Mouse (Mus musculus) liver, embryonic 15.5 days (tissue): ENCODE results near the gene Perp. TPM values are rescaled to one million over a fixed set of nuclear protein-coding genes. Genes with fewer than 3 reads are reported as not detected.

ENCODE experiments used
- ATAC-seq: fragments of 200-750 bp; cut with Nextera tagmentation; 2 replicates; pipeline ENCODE4 v1.8.0; 2017; ENCODE audit warnings: moderate number of reproducible peaks, mild to moderate bottlenecking, moderate library complexity; ENCODE audit not compliant: insufficient read depth
- H3K27ac ChIP-seq: fragments of 300-500 bp; sonication (generic); replicated peaks from 2 replicates; pipeline ENCODE4 v1.5.1; 2015; ENCODE audit warnings: mild to moderate bottlenecking, inconsistent platforms
- H3K27me3 ChIP-seq: fragments of 300-500 bp; sonication (generic); 2 replicates; pipeline ENCODE4 v1.6.1; 2015; ENCODE audit warnings: mild to moderate bottlenecking, inconsistent platforms
- H3K36me3 ChIP-seq: fragments of 300-500 bp; sonication (generic); replicated peaks from 2 replicates; pipeline ENCODE4 v1.6.1; 2015; ENCODE audit warnings: moderate library complexity, mild to moderate bottlenecking, inconsistent platforms
- H3K4me1 ChIP-seq: fragments of 300-500 bp; sonication (generic); replicated peaks from 2 replicates; pipeline ENCODE4 v1.6.1; 2015; ENCODE audit warnings: inconsistent platforms
- H3K4me2 ChIP-seq: fragments of 300-500 bp; sonication (generic); 2 replicates; pipeline ENCODE4 v1.6.1; 2015; ENCODE audit warnings: moderate library complexity, mild to moderate bottlenecking, inconsistent platforms
- H3K4me3 ChIP-seq: fragments of 300-500 bp; sonication (generic); replicated peaks from 2 replicates; pipeline ENCODE4 v1.5.1; 2015; ENCODE audit warnings: mild to moderate bottlenecking, inconsistent platforms
- H3K9ac ChIP-seq: fragments of 300-500 bp; sonication (generic); 2 replicates; pipeline ENCODE4 v1.6.1; 2015; ENCODE audit warnings: moderate library complexity, mild to moderate bottlenecking, inconsistent platforms
- H3K9me3 ChIP-seq: fragments of 300-500 bp; sonication (generic); replicated peaks from 2 replicates; pipeline ENCODE4 v1.6.1; 2016; ENCODE audit warnings: inconsistent platforms
- WGBS: fragments of 180-500 bp; shearing (Covaris S2); methylation state at CpG from one replicate; pipeline ENCODE4 v1.1.7; 2015; ENCODE audit warnings: mixed read lengths; ENCODE audit not compliant: insufficient replicate concordance; 5-methylcytosine and 5-hydroxymethylcytosine counted together
- polyA plus RNA-seq: library from polyadenylated mRNA; unstranded; fragments of >200 nt; fragmentation: Nextera tagmentation; extraction: Ambion mirVana; gene quantifications from 2 replicates; pipeline ENCODE4 v1.2.1, GENCODE M21; 2015

Perp gene
- polyA plus RNA-seq, 1 experiment from 2014 or later, result 19.7 TPM

DNA sequence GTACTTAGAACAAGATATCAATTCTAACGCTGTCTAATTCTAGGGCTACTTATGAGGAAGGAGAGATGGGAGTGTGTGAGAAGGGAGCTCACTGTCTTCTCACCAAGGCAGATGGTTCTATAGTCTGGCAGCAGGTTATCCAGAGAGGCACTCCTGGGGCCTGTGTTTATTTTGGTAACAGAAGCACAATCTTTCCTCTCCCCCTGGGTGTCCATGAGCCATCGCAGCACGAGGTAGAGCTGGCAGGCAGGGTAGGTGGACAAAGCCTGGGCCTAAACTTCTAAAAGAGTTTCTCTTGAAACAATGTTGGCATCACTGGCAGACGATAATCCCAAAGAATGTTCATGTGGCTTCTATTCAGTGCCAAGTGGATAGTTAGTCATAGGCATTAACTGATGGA is 18.5 kb downstream of the Perp start:
- no peak for ATAC-seq
- Histone ChIP-seq H3K4me2 (no peak overlapping the region), H3K9me3 (no peaks in the 10 kb centered on the region), H3K27me3 (no peaks in the 10 kb centered on the region), H3K27ac (no peak overlapping the region), H3K36me3 (no peaks in the 10 kb centered on the region), H3K4me1 (no peaks in the 10 kb centered on the region), H3K4me3 (no peak overlapping the region), H3K9ac (no peak overlapping the region)
- WGBS, result 64% methylated on average over 4 of the region's 4 CpGs

DNA sequence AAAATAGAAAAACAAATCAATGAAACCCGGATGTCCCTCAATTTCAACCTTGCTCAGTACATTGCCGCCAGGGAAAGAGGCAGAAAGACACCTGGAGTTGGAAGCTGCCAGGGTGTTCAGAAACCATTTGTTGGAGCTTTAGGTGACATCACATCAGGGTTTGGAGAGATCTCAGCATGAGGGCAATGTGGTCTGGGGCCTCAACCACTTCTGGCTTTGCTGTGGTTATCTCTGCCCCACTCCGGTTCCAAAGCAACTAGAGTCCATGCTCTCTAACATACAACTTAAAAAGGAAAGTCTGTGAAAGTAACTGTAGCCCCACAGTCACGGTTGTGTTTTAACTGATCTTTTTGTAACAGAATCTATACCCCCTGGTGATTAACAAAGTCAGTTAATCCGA is 19.9 kb downstream of the Perp start:
- WGBS, result 30% methylated on average over 5 of the region's 5 CpGs
- no peak for ATAC-seq
- no peaks in the 10 kb centered on the region for H3K9me3 ChIP-seq
- H3K4me3 ChIP-seq, result no peak overlapping the region
- H3K4me2 ChIP-seq, result no peak overlapping the region
- H3K36me3 ChIP-seq, result no peaks in the 10 kb centered on the region
- H3K4me1 ChIP-seq, result no peaks in the 10 kb centered on the region
- no peak overlapping the region for H3K27ac ChIP-seq
- no peak overlapping the region for H3K9ac ChIP-seq
- H3K27me3 ChIP-seq, result no peaks in the 10 kb centered on the region

DNA sequence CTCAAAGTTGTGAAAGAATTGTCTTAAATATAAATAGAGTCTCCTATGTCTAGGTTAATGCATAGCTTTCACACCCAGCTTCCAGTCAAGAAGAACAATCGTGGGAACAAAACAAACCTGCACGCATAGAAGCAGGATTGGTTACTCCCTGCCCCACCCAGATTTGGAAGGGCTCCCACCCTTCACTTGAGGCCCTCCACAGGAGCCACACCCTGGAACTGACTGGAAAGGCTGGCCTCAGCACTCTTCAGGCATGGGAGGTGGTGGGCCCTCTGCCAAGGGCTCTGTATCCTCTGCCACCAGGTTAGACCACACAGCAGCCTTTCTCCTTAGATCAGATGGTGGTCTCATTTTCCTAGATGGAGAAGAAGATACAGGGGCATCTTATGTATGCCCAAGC is 26.2 kb downstream of the Perp start:
- no peaks in the 10 kb centered on the region for H3K27me3 ChIP-seq
- H3K36me3 ChIP-seq, result no peaks in the 10 kb centered on the region
- H3K9ac ChIP-seq, result no peak overlapping the region
- H3K4me2 ChIP-seq, result no peak overlapping the region
- no peaks in the 10 kb centered on the region for H3K9me3 ChIP-seq
- ATAC-seq, result no peak
- 36% methylated on average over 2 of the region's 2 CpGs for WGBS
- H3K27ac ChIP-seq, result no peak overlapping the region
- H3K4me3 ChIP-seq, result no peak overlapping the region
- peaks cover 6% of the 10 kb centered on the region; the same call in 1 of the 2 replicates for H3K4me1 ChIP-seq

DNA sequence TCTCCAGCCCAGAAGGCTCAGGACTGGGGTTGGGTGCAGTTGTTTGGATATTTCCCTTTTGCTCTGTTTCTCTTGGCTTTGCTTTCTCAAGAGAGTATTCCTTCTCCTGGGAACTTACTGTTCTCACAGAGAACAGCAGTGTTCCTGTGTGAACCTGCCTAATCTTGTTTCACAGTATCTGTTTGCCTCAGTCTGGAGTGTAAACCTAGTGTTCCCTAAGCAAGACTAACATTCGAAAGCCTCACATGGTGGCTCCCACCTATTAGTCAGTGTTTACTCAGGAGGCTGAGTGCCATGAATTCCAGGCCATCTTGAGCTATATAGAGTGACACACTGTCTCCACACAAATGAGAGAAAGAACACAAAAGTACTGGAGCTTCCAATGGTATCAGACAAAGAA is 31.4 kb downstream of the Perp start:
- Histone ChIP-seq H3K36me3 (no peaks in the 10 kb centered on the region), H3K4me3 (no peak overlapping the region), H3K27ac (no peak overlapping the region), H3K4me1 (0 out of 2 replicates have a peak, but pooled peaks cover under 1% of the 10 kb centered on the region), H3K9ac (no peak overlapping the region), H3K27me3 (no peaks in the 10 kb centered on the region), H3K4me2 (no peak overlapping the region), H3K9me3 (no peaks in the 10 kb centered on the region)
- no peak for ATAC-seq
- WGBS, result 40% methylated on average over 1 of the region's 1 CpGs

DNA sequence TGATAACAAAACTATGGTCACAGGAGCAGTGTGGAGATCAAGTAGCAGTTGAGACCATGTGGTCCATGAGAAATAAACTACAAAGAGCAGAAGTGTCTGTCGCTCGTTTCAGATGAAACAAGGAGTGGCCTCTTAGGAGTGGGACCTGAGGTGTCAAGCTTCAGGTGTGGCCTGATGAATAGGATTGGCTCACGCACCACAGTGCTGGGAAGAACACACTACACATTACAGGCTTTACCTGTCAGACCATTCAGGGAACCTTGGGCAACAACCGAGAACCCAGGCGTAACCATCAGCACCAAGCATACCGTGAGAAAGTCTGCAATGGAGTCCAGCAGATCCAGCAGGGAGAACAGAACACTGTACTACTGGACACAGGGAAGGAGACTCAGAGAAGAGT is 33.3 kb downstream of the Perp start:
- 74% methylated on average over 6 of the region's 6 CpGs for WGBS
- no peaks in the 10 kb centered on the region for H3K4me1 ChIP-seq

DNA sequence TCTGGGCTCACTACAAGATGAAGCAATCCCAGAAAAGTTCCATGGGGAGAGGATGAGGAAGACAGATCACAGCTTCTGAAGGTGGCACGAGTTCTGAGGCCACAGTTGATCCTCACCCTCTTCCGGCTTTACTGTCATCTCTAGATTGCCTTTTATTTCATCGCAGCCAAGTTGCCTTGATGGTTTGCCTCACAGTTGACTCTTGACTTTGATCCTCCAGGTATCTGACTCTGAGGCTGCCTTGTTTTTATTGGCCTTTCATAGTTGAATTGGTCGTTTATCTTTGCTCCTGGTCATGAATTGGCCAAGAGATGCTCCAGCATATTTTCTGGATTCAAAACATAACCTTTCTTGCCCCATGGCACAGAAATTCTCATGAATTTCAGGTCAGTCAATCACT is 34.3 kb downstream of the Perp start:
- H3K9me3 ChIP-seq, result no peaks in the 10 kb centered on the region
- H3K27me3 ChIP-seq, result no peaks in the 10 kb centered on the region
- H3K9ac ChIP-seq, result no peak overlapping the region
- H3K4me2 ChIP-seq, result no peak overlapping the region
- H3K4me1 ChIP-seq, result no peaks in the 10 kb centered on the region
- no peak overlapping the region for H3K4me3 ChIP-seq
- ATAC-seq, result no peak
- H3K36me3 ChIP-seq, result no peaks in the 10 kb centered on the region
- 59% methylated on average over 4 of the region's 4 CpGs for WGBS
- H3K27ac ChIP-seq, result no peak overlapping the region

More for the DNA sequence above, 33.3 kb downstream of the Perp start:
- Histone ChIP-seq H3K27me3 (no peaks in the 10 kb centered on the region), H3K36me3 (no peaks in the 10 kb centered on the region), H3K27ac (no peak overlapping the region), H3K9me3 (no peaks in the 10 kb centered on the region), H3K9ac (no peak overlapping the region), H3K4me2 (no peak overlapping the region), H3K4me3 (no peak overlapping the region)
- ATAC-seq, result no peak

DNA sequence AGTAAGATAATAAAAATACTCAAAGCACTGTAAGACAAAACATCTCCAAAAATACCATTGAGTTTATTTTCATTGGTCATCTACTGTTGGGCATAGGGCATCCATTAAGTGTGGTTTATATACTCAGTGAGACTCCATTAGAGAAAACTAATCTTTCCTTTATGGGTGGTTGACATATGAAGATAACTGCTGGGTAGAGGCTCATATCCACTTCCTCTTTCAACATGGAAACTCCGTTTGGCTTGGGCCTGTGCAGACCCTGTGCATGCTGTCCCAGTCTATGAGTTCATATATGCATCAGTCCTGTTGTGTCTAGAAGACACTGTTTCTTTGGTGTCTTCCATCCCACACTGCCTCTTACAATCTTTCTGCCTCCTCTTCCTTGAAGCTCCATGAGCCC is 34.9 kb downstream of the Perp start:
- Histone ChIP-seq H3K9me3 (no peaks in the 10 kb centered on the region), H3K36me3 (no peaks in the 10 kb centered on the region), H3K4me3 (no peak overlapping the region), H3K9ac (no peak overlapping the region), H3K27ac (no peak overlapping the region), H3K4me1 (no peaks in the 10 kb centered on the region), H3K27me3 (no peaks in the 10 kb centered on the region), H3K4me2 (no peak overlapping the region)
- WGBS, result 18% methylated on average over 1 of the region's 1 CpGs
- no peak for ATAC-seq

DNA sequence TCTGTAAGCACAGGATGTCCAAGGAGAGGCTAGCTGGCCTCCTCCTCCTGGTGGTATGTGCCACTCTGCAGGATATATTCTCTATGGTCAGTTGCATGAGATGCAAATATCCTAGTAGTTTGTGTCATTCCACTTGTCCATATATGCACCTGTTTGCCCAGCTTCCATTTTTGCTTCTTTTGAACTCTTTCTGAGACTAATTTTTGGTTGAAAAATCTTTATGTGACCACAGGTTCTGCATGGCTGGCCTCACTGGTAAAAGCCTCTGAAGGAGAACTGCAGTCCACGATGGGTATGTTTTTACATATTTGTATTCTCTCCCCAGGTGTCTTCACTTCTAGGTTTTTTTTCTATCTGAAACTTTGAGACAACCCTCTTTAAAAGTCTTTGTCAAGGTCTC is 37.4 kb downstream of the Perp start:
- no peaks in the 10 kb centered on the region for H3K27me3 ChIP-seq
- no peak overlapping the region for H3K4me2 ChIP-seq
- H3K4me3 ChIP-seq, result no peak overlapping the region
- 59% methylated on average over 1 of the region's 1 CpGs for WGBS
- H3K27ac ChIP-seq, result no peak overlapping the region
- H3K36me3 ChIP-seq, result no peaks in the 10 kb centered on the region
- ATAC-seq, result no peak
- no peaks in the 10 kb centered on the region for H3K4me1 ChIP-seq
- H3K9me3 ChIP-seq, result no peaks in the 10 kb centered on the region
- no peak overlapping the region for H3K9ac ChIP-seq

DNA sequence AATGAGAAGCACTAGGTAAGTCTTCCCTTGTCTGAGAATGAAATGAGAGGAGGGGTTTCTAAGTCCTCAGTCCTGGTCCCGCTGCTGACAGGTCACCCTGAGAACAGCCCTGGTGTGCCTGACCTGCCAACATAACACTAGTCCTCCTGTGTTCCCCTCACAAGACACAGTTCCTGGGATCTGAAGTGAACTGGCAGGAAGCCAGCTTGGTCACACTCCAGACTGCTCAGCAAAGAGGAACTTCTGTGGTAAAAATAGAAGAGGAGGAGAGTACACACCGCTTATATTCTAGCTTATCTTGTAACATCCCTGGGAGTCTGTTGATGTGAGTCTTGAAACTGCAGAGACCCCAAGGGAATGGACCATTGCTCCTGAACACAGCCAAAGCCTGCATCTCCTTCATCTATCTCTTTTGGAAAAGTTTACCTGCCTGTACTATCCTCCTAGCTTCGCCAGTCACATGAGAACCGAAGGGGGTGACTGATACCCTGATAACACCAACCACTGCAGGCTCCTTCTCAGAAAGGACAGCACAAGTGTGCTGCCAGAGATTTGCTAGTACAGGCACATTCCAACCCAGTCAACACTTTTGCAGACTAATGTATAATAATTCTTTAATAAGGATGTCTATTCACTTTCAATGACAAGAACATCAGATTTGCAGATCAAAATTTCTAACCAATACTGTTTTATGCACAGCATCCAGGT is 42.3 kb downstream of the Perp start:
- Histone ChIP-seq H3K4me1 (peaks cover 3% of the 10 kb centered on the region; the same call in 1 of the 2 replicates), H3K4me2 (no peak overlapping the region), H3K36me3 (no peaks in the 10 kb centered on the region), H3K4me3 (no peak overlapping the region), H3K27me3 (no peaks in the 10 kb centered on the region), H3K9me3 (no peaks in the 10 kb centered on the region), H3K9ac (no peak overlapping the region), H3K27ac (no peak overlapping the region)
- ATAC-seq, result no peak
- WGBS, result 14% methylated on average over 4 of the region's 4 CpGs

DNA sequence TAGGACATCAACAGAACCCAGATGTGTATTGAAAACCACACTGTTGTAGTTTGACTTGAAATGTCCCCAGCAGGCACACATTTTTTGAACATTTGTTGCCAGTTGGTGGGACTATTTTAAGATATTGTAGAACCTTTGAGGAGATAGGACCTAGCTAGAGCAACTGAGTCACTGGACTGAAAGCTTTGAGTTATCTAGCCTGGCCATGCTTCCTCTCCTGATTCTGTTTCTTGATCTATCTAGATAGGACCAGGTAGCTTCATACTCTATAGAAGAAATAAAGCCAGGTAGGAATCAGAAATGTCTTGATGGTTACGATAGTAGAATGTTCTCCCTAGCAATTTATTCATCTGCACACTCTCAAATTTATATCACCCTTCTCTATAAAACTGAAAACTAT is 43.9 kb downstream of the Perp start:
- H3K4me2 ChIP-seq, result no peak overlapping the region
- H3K27me3 ChIP-seq, result no peaks in the 10 kb centered on the region
- peaks cover 3% of the 10 kb centered on the region; the same call in 1 of the 2 replicates for H3K4me1 ChIP-seq
- H3K4me3 ChIP-seq, result no peak overlapping the region
- no peak overlapping the region for H3K27ac ChIP-seq
- no peaks in the 10 kb centered on the region for H3K9me3 ChIP-seq
- WGBS, result 89% methylated on average over 1 of the region's 1 CpGs
- no peaks in the 10 kb centered on the region for H3K36me3 ChIP-seq
- no peak overlapping the region for H3K9ac ChIP-seq
- no peak for ATAC-seq

DNA sequence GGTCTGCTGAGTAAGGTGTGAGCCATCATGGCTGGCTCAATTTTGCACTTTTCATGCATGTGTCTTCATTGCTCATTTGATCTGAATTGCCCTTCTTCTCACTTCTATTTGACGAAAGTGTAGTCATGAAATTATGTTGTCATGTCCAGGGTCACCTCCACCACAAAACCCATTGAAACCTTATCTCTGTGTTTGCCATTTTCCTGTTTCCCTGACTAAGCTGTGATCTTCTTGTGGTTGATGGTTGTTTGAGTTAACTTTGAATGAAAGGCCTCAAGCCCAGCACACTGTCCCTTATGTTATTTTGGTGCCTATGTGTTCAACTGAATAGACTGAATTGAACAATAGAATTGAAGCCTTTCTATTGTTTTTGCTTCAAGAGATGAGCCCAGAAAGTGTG is 44.4 kb downstream of the Perp start:
- WGBS, result 27% methylated on average over 1 of the region's 1 CpGs
- no peak overlapping the region for H3K9ac ChIP-seq
- H3K4me3 ChIP-seq, result no peak overlapping the region
- no peaks in the 10 kb centered on the region for H3K9me3 ChIP-seq
- no peak overlapping the region for H3K27ac ChIP-seq
- no peak overlapping the region for H3K4me2 ChIP-seq
- no peak for ATAC-seq
- peaks cover 3% of the 10 kb centered on the region; the same call in 1 of the 2 replicates for H3K4me1 ChIP-seq
- no peaks in the 10 kb centered on the region for H3K36me3 ChIP-seq
- no peaks in the 10 kb centered on the region for H3K27me3 ChIP-seq

DNA sequence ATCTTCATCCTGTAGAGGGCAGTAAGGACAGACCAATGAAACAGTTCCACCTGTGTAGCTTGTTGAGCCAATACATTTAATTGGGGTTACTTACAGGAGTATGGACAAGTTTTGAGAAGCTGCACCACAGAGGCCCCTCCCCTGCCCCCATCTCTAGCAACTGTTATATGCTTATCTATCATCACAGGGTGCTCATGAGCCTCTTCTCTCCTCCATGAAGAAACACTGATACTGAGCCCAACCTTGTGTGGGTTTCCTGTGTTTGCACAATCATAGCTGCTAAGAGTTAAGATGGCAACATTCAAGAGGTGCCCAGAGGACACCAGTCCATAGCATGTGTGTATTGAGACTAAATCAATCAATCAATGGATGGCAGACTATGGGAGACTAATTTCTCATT is 46.3 kb downstream of the Perp start:
- Histone ChIP-seq H3K9ac (no peak overlapping the region), H3K9me3 (no peaks in the 10 kb centered on the region), H3K27ac (no peak overlapping the region), H3K27me3 (no peaks in the 10 kb centered on the region), H3K4me3 (no peak overlapping the region), H3K4me1 (peaks cover 3% of the 10 kb centered on the region; the same call in 1 of the 2 replicates), H3K4me2 (no peak overlapping the region), H3K36me3 (no peaks in the 10 kb centered on the region)
- ATAC-seq, result no peak
